Mouse (Mus musculus): ENCODE measurements at regions not wholly inside any gene's neighbourhood (a gene's known extent, or its start where the extent isn't known, plus 50 kb on each side); places are given as distances from the start of the nearest gene placed in this dataset.
A peak's percentile ranks its signal among the peaks of the same experiment; 100 is the strongest.
"Not testable (repeated sequence)": the region's sequence is repeated elsewhere in the genome, so short reads cannot be mapped to it uniquely, and the experiment has no call there.

- no peak for DNase-seq
Measured at GRCm38 (mm10) chr17:4581851-4582250, 412.3 kb upstream of the Arid1b start.

GRCm38 (mm10) chr17:4610481-4610880, 383.7 kb upstream of the Arid1b start:
- no peak for DNase-seq

- DNase-seq = peak in 1 of 2 experiments; percentile 7
Measured at GRCm38 (mm10) chr17:4610993-4611392, 383.1 kb upstream of the Arid1b start.

- DNase-seq = no peak
Measured at GRCm38 (mm10) chr17:4611711-4612110, 382.4 kb upstream of the Arid1b start.

- no peak for DNase-seq
Measured at GRCm38 (mm10) chr17:4612136-4612535, 382.0 kb upstream of the Arid1b start.

GRCm38 (mm10) chr17:4612741-4613140, 381.4 kb upstream of the Arid1b start:
- peak in 1 of 2 experiments; percentile 9 for DNase-seq

- DNase-seq = no peak
Measured at GRCm38 (mm10) chr17:4620361-4620760, 373.8 kb upstream of the Arid1b start.

- DNase-seq = not testable (repeated sequence)
Measured at GRCm38 (mm10) chr17:4626126-4626525, 368.0 kb upstream of the Arid1b start.

GRCm38 (mm10) chr17:4627542-4627941, 366.6 kb upstream of the Arid1b start:
- DNase-seq = no peak

GRCm38 (mm10) chr17:4631122-4631521, 363.0 kb upstream of the Arid1b start:
- DNase-seq = no peak

- no peak for DNase-seq
Measured at GRCm38 (mm10) chr17:4632506-4632905, 361.6 kb upstream of the Arid1b start.

GRCm38 (mm10) chr17:4633771-4634170, 360.4 kb upstream of the Arid1b start:
- DNase-seq = no peak

- peak in 1 of 2 experiments; percentile 9 for DNase-seq
Measured at GRCm38 (mm10) chr17:4636796-4637353, 357.3 kb upstream of the Arid1b start.

GRCm38 (mm10) chr17:4639531-4639930, 354.6 kb upstream of the Arid1b start:
- no peak for DNase-seq

- peak in 1 of 2 experiments; percentile 13 for DNase-seq
Measured at GRCm38 (mm10) chr17:4640555-4640954, 353.6 kb upstream of the Arid1b start.

- no peak for DNase-seq
Measured at GRCm38 (mm10) chr17:4641166-4641565, 353.0 kb upstream of the Arid1b start.

- no peak for DNase-seq
Measured at GRCm38 (mm10) chr17:4642046-4642445, 352.1 kb upstream of the Arid1b start.

GRCm38 (mm10) chr17:4643343-4643742, 350.8 kb upstream of the Arid1b start:
- peak in 1 of 2 experiments; percentile 10 for DNase-seq

- no peak for DNase-seq
Measured at GRCm38 (mm10) chr17:4648603-4649002, 345.5 kb upstream of the Arid1b start.

GRCm38 (mm10) chr17:4654221-4654620, 339.9 kb upstream of the Arid1b start:
- no peak for DNase-seq

- DNase-seq = no peak
Measured at GRCm38 (mm10) chr17:4661996-4662395, 332.1 kb upstream of the Arid1b start.

GRCm38 (mm10) chr17:4668511-4668910, 325.6 kb upstream of the Arid1b start:
- DNase-seq = peak; percentile 31 to 48

- no peak for DNase-seq
Measured at GRCm38 (mm10) chr17:4673271-4673670, 320.9 kb upstream of the Arid1b start.

GRCm38 (mm10) chr17:4706421-4706820, 287.7 kb upstream of the Arid1b start:
- no peak for DNase-seq

- DNase-seq = no peak
Measured at GRCm38 (mm10) chr17:4721061-4721460, 273.1 kb upstream of the Arid1b start.

Measured in cerebellum, postnatal 14 days (tissue).